Mouse (Mus musculus) heart, adult 2 months (tissue): ENCODE measurements around the gene H2-T24.

Experiments
- CTCF ChIP-seq: fragments of 200-600 bp; IDR thresholded peaks from 2 replicates; pipeline ENCODE4 v1.8.1; 2022; ENCODE audit warnings: antibody characterized with exemption, mild to moderate bottlenecking, moderate library complexity
- EP300 ChIP-seq: fragments of 200-500 bp; IDR thresholded peaks from 2 replicates; pipeline ENCODE4 v1.6.1; 2011; ENCODE audit warnings: low read depth, low read length, control low read depth; ENCODE audit not compliant: insufficient read depth
- POLR2A ChIP-seq: fragments of 200-500 bp; IDR thresholded peaks from 2 replicates; pipeline ENCODE4 v1.6.1; 2011; ENCODE audit warnings: mild to moderate bottlenecking, low read depth, low read length, control low read depth; ENCODE audit not compliant: insufficient read depth

GRCm38 (mm10) chr17:36001966-36002365 lies 18.4 kb downstream of the H2-T24 start:
- TF ChIP-seq EP300 = no peak
- no peak for TF ChIP-seq CTCF
- TF ChIP-seq POLR2A = no peak
